Mouse (Mus musculus): Measurements from ENCODE around the gene Slc27a3. TPM values are rescaled to one million over a fixed set of nuclear protein-coding genes. Genes with fewer than 3 reads are reported as not detected.

Gene Slc27a3
- total and polyA plus RNA-seq, 3 experiments: 1.3 to 2.6 (median 1.9) TPM

GRCm38 (mm10) chr3:90434073-90434730 lies 44.5 kb upstream of the Slc27a3 start:
- peak overlapping the region; percentile 66 for H3K9ac ChIP-seq (ENCODE audit: insufficient read depth, low read depth)
- peak overlapping the region; percentile 42 to 91 (median 59) for H3K4me3 ChIP-seq (replicated peaks in 1 of 3; ENCODE audit: low read depth in 2 of 3, low read length in 2 of 3, poor library complexity in 1 of 3)
- peaks cover 18% of the 10 kb centered on the region for H3K79me2 ChIP-seq (replicated peaks; ENCODE audit: control insufficient read depth, extremely low read depth, insufficient read depth, poor library complexity, severe bottlenecking)
- no peak for TF ChIP-seq NRF1 (IDR thresholded peaks at IDR 0.05; ENCODE audit: low read depth, low read length)
- TF ChIP-seq SIN3A (IDR thresholded peaks at IDR 0.05; ENCODE audit: low read length): peak; percentile 35; the same call in 1 of the 2 replicates
- no peak for DNase-seq (ENCODE audit: extremely low read depth)
- H3K4me1 ChIP-seq (ENCODE audit: control insufficient read depth in 1 of 2, insufficient read depth in 2 of 2): peaks cover 8 to 33% of the 10 kb centered on the region in 2 experiments
- peak overlapping the region; percentile 85 for H3K4me2 ChIP-seq (ENCODE audit: insufficient read depth, low read depth, poor library complexity, severe bottlenecking)
- dilution Hi-C loops (cut with MboI; ENCODE audit: extremely low pct_ligation_motif_present, extremely low pct_unique_long_range_greater_than_20kb, low sequenced_read_pairs) (no loop called here), in situ Hi-C loops (cut with MboI; ENCODE audit: low pct_ligation_motif_present, low pct_unique_long_range_greater_than_20kb, low sequenced_read_pairs) (no loop called here)
- H3K36me3 ChIP-seq (replicated peaks in 1 of 2; ENCODE audit: control insufficient read depth in 1 of 2, insufficient read depth in 1 of 2, low read length in 1 of 2): peaks cover 0 to 8% of the 10 kb centered on the region in 2 experiments
- H3K27ac ChIP-seq (ENCODE audit: insufficient read depth, low read depth): no peak overlapping the region
- H3K27me3 ChIP-seq (replicated peaks): no peaks in the 10 kb centered on the region
- no peaks in the 10 kb centered on the region for H3K9me3 ChIP-seq (replicated peaks; ENCODE audit: low read length)

DNA sequence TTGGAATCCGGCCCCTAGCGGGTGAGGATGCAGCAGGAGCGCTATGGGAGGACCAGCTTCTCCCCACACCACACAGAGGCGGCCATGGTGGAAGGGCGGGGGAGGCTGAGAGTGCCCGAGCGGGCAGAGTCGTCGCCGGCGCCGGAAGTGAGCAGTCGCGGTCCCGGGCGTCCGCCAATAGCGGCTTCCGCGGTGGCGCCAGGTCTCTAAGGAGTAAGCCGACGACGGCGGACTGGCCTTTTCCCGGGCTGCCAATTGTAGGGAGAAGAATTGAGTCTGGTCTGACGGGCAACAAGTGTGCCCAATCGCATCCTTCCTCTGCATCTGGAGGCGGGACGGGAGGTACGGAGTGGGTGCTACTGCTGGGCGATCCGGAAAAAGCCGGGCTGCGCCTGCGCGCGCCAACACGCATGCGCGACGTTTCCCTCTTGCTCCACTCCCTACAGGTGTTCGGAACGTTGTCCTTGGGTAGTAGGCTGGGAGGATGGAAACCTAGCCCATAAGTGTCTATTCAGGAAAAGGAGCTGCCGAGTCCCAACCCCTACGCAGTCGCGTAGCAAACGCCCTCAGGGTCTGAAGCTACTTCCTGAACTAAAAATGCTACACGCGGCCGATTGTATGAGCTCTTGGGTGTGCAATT lies 43.8 kb upstream of the Slc27a3 start, which contains the start of gene Ints3:
Gene Ints3, minus strand, starts transcription at position 242 of the 640 bp plus-strand sequence.
- Histone ChIP-seq H3K79me2 (replicated peaks; ENCODE audit: control insufficient read depth, extremely low read depth, insufficient read depth, poor library complexity, severe bottlenecking) (peaks cover 18% of the 10 kb centered on the region), H3K27me3 (replicated peaks) (no peaks in the 10 kb centered on the region), H3K4me3 (replicated peaks in 1 of 3; ENCODE audit: low read depth in 2 of 3, low read length in 2 of 3, poor library complexity in 1 of 3) (peak within 1 kb of the TSS; percentile 71 to 94 (median 91)), H3K4me2 (ENCODE audit: insufficient read depth, low read depth, poor library complexity, severe bottlenecking) (peak within 1 kb of the TSS; percentile 85), H3K4me1 (ENCODE audit: control insufficient read depth in 1 of 2, insufficient read depth in 2 of 2) (peaks cover 8 to 40% of the 10 kb centered on the region in 2 experiments), H3K36me3 (replicated peaks in 1 of 2; ENCODE audit: control insufficient read depth in 1 of 2, insufficient read depth in 1 of 2, low read length in 1 of 2) (peaks cover 0 to 11% of the 10 kb centered on the region in 2 experiments), H3K9me3 (replicated peaks; ENCODE audit: low read length) (no peaks in the 10 kb centered on the region), H3K27ac (ENCODE audit: insufficient read depth, low read depth) (peak within 1 kb of the TSS; percentile 65), H3K9ac (ENCODE audit: insufficient read depth, low read depth) (peak within 1 kb of the TSS; percentile 88)
- DNase-seq (ENCODE audit: extremely low read depth): peak; percentile 99
- dilution Hi-C loops (cut with MboI; ENCODE audit: extremely low pct_ligation_motif_present, extremely low pct_unique_long_range_greater_than_20kb, low sequenced_read_pairs): no loop called here
- TF ChIP-seq CTCF (conservative IDR thresholded peaks at IDR 0.05 in 1 of 2, IDR thresholded peaks at IDR 0.05 in 1 of 2; ENCODE audit: low read depth in 2 of 2, low read length in 2 of 2) (no peak), IRF4 (IDR thresholded peaks at IDR 0.05; ENCODE audit: low read depth, low read length) (peak; percentile 50; the same call in 1 of the 2 replicates), MAFK (IDR thresholded peaks at IDR 0.05; ENCODE audit: insufficient replicate concordance, low read length) (0 out of 2 replicates have a peak, but pooled peaks have one; percentile 12), MAZ (IDR thresholded peaks at IDR 0.05; ENCODE audit: low read depth, low read length) (peak; percentile 97), ETS1 (conservative IDR thresholded peaks at IDR 0.05; ENCODE audit: low read depth, low read length) (no peak), ZMIZ1 (IDR thresholded peaks at IDR 0.05; ENCODE audit: low read depth, low read length) (peak; percentile 89), NRF1 (IDR thresholded peaks at IDR 0.05; ENCODE audit: low read depth, low read length) (peak; percentile 100), MAX (IDR thresholded peaks at IDR 0.05; ENCODE audit: low read length) (peak; percentile 32; the same call in 1 of the 2 replicates), POLR2A (IDR thresholded peaks at IDR 0.05; ENCODE audit: low read depth, low read length) (peak; percentile 93), ELF1 (IDR thresholded peaks at IDR 0.05; ENCODE audit: low read depth, low read length) (peak; percentile 95), USF1 (IDR thresholded peaks at IDR 0.05; ENCODE audit: low read depth, low read length) (no peak), HCFC1 (IDR thresholded peaks at IDR 0.05; ENCODE audit: low read depth, low read length) (peak; percentile 77), E2F4 (IDR thresholded peaks at IDR 0.05; ENCODE audit: insufficient replicate concordance, low read depth, low read length) (peak; percentile 85; the same call in 1 of the 2 replicates), SIN3A (IDR thresholded peaks at IDR 0.05; ENCODE audit: low read length) (no peak; the same call in 1 of the 2 replicates), USF2 (conservative IDR thresholded peaks at IDR 0.05; ENCODE audit: low read depth, low read length) (no peak), CHD2 (IDR thresholded peaks at IDR 0.05; ENCODE audit: low read length) (peak; percentile 62), KAT2A (IDR thresholded peaks at IDR 0.05; ENCODE audit: insufficient replicate concordance, low read length) (peak; percentile 77; the same call in 1 of the 2 replicates), MYC (IDR thresholded peaks at IDR 0.05; ENCODE audit: low read depth, low read length) (peak; percentile 81; the same call in 1 of the 2 replicates), NELFE (IDR thresholded peaks at IDR 0.05; ENCODE audit: low read depth, low read length) (peak; percentile 95), JUND (conservative IDR thresholded peaks at IDR 0.05; ENCODE audit: low read depth, low read length) (no peak), MEF2A (IDR thresholded peaks at IDR 0.05; ENCODE audit: borderline replicate concordance, low read depth, low read length) (peak; percentile 23), JUN (IDR thresholded peaks at IDR 0.05; ENCODE audit: insufficient read depth, low read depth, low read length) (no peak), POLR2AphosphoS2 (IDR thresholded peaks at IDR 0.05; ENCODE audit: low read depth, low read length) (peak; percentile 93), TBP (conservative IDR thresholded peaks at IDR 0.05; ENCODE audit: low read depth, low read length) (peak; percentile 72), TCF12 (IDR thresholded peaks at IDR 0.05; ENCODE audit: low read depth, low read length) (peak; percentile 87), RCOR1 (conservative IDR thresholded peaks at IDR 0.05; ENCODE audit: low read depth, low read length) (no peak), CHD1 (IDR thresholded peaks at IDR 0.05; ENCODE audit: low read depth, low read length) (no peak)
- in situ Hi-C loops (cut with MboI; ENCODE audit: low pct_ligation_motif_present, low pct_unique_long_range_greater_than_20kb, low sequenced_read_pairs): no loop called here

Data from CH12.LX (cell line).